Mouse (Mus musculus) ovary, adult 10 weeks (tissue): Measurements from ENCODE around the gene Fam78a. TPM values are rescaled to one million over a fixed set of nuclear protein-coding genes. Genes with fewer than 3 reads are reported as not detected.

Experiments used
- polyA plus RNA-seq: library from polyadenylated mRNA; stranded (reverse); fragments of 350-450 nt; fragmentation: Illumina TruSeq; extraction: RNeasy Lipid Tissue Mini Kit (QIAGEN cat#74804); gene quantifications from one replicate; pipeline ENCODE4 v1.2.3, GENCODE M21; 2014

The Fam78a gene
- polyA plus RNA-seq = 4.8 TPM

GRCm38 (mm10) chr2:32084111-32084871 is at the start of gene Fam78a:
Gene Fam78a, minus strand, starts transcription at chr2:32084857.

GRCm38 (mm10) chr2:32095351-32096121 is 10.9 kb upstream of the Fam78a start, which contains the start of gene Plpp7:
Gene Plpp7, plus strand, starts transcription at chr2:32095528.

Other genes starting within 250 kb of the Fam78a start
- not detected for gene Fibcd1, start 238.9 kb downstream of the Fam78a start, polyA plus RNA-seq
- gene Lamc3, start 197.6 kb downstream of the Fam78a start, polyA plus RNA-seq = 1.1 TPM
- gene Aif1l, start 134.7 kb downstream of the Fam78a start, polyA plus RNA-seq = 31.5 TPM
- 82.4 TPM for gene Nup214, start 110.4 kb downstream of the Fam78a start, polyA plus RNA-seq
- gene Plpp7, start 10.7 kb upstream of the Fam78a start, polyA plus RNA-seq = 0.54 TPM
- gene Prrc2b, start 66.2 kb upstream of the Fam78a start, polyA plus RNA-seq = 58.5 TPM
- 13.1 TPM for gene Pomt1, start 151.7 kb upstream of the Fam78a start, polyA plus RNA-seq
- 22.8 TPM for gene Uck1, start 175.3 kb upstream of the Fam78a start, polyA plus RNA-seq
- gene Golga2, start 202.5 kb upstream of the Fam78a start, polyA plus RNA-seq = 19.7 TPM
- gene Swi5, start 203.2 kb upstream of the Fam78a start, polyA plus RNA-seq = 398 TPM